Mouse (Mus musculus) CH12.LX (cell line): Measurements from ENCODE around the gene Steap2.

Experiments used
- BHLHE40 ChIP-seq: IDR thresholded peaks from 2 replicates; pipeline ENCODE4 v1.6.1; 2011; ENCODE audit warnings: mild to moderate bottlenecking, low read depth, low read length, improper control_type of control experiment
- CHD2 ChIP-seq: IDR thresholded peaks from 2 replicates; pipeline ENCODE4 v1.6.1; 2011; ENCODE audit warnings: low read length, improper control_type of control experiment
- CTCF ChIP-seq, 2 experiments: IDR thresholded peaks in 1 of 2; conservative IDR thresholded peaks in 1 of 2; 2 replicates each; pipeline ENCODE4 v1.5.1; 2011 to 2012; ENCODE audit warnings: low read depth in 2 of 2, low read length in 2 of 2, improper control_type of control experiment in 1 of 2, inconsistent platforms in 1 of 2, mild to moderate bottlenecking in 1 of 2, moderate library complexity in 1 of 2
- EP300 ChIP-seq: IDR thresholded peaks from 2 replicates; pipeline ENCODE4 v1.6.1; 2011; ENCODE audit warnings: low read length, improper control_type of control experiment
- GABPA ChIP-seq: IDR thresholded peaks from 2 replicates; pipeline ENCODE4 v1.6.1; 2012; ENCODE audit warnings: low read depth, low read length, improper control_type of control experiment, inconsistent platforms; ENCODE audit not compliant: insufficient replicate concordance
- HCFC1 ChIP-seq: IDR thresholded peaks from 2 replicates; pipeline ENCODE4 v1.6.1; 2012; ENCODE audit warnings: low read depth, mild to moderate bottlenecking, inconsistent platforms, low read length, improper control_type of control experiment
- JUND ChIP-seq: conservative IDR thresholded peaks from 2 replicates; pipeline ENCODE4 v1.6.1; 2011; ENCODE audit warnings: low read depth, low read length, improper control_type of control experiment
- MXI1 ChIP-seq: IDR thresholded peaks from 2 replicates; pipeline ENCODE4 v1.6.1; 2011; ENCODE audit warnings: mild to moderate bottlenecking, low read depth, low read length, improper control_type of control experiment
- POLR2A ChIP-seq: IDR thresholded peaks from 2 replicates; pipeline ENCODE4 v1.6.1; 2011; ENCODE audit warnings: low read depth, mild to moderate bottlenecking, improper control_type of control experiment, low read length
- RCOR1 ChIP-seq: conservative IDR thresholded peaks from 2 replicates; pipeline ENCODE4 v1.6.1; 2012; ENCODE audit warnings: low read depth, mild to moderate bottlenecking, inconsistent platforms, low read length, improper control_type of control experiment
- SMC3 ChIP-seq: IDR thresholded peaks from 2 replicates; pipeline ENCODE4 v1.6.1; 2011; ENCODE audit warnings: low read depth, low read length, improper control_type of control experiment
- TBP ChIP-seq: conservative IDR thresholded peaks from 2 replicates; pipeline ENCODE4 v1.6.1; 2011; ENCODE audit warnings: low read depth, low read length, improper control_type of control experiment
- USF1 ChIP-seq: IDR thresholded peaks from 2 replicates; pipeline ENCODE4 v1.6.1; 2014; ENCODE audit warnings: low read depth, mild to moderate bottlenecking, inconsistent platforms, low read length, improper control_type of control experiment
- ZC3H11A ChIP-seq: IDR thresholded peaks from 2 replicates; pipeline ENCODE4 v1.6.1; 2012; ENCODE audit warnings: low read depth, mild to moderate bottlenecking, inconsistent platforms, low read length, improper control_type of control experiment

GRCm38 (mm10) chr5:5705019-5705418, 10.6 kb upstream of the Steap2 start:
- no peak for TF ChIP-seq USF1
- TF ChIP-seq GABPA, result no peak
- TF ChIP-seq CTCF (conservative IDR thresholded peaks at IDR 0.05 in 1 of 2, IDR thresholded peaks at IDR 0.05 in 1 of 2; ENCODE audit: low read depth in 2 of 2, low read length in 2 of 2), result no peak
- no peak for TF ChIP-seq MXI1
- TF ChIP-seq HCFC1, result no peak
- TF ChIP-seq BHLHE40, result no peak
- no peak for TF ChIP-seq POLR2A
- no peak for TF ChIP-seq TBP
- TF ChIP-seq JUND, result no peak
- TF ChIP-seq EP300, result no peak
- TF ChIP-seq ZC3H11A, result no peak
- TF ChIP-seq CHD2, result no peak
- TF ChIP-seq SMC3, result no peak
- no peak for TF ChIP-seq RCOR1
